Mouse (Mus musculus): Measurements from ENCODE around the gene Ism2. TPM values are rescaled to one million over a fixed set of nuclear protein-coding genes. Genes with fewer than 3 reads are reported as not detected.
"Not testable (repeated sequence)": the region's sequence is repeated elsewhere in the genome, so short reads cannot be mapped to it uniquely, and the experiment has no call there.

Ism2 gene
- polyA plus RNA-seq, 1 experiment from 2014 or later: 1.1 TPM

GRCm38 (mm10) chr12:87283706-87284105 lies 15.8 kb downstream of the Ism2 start:
- DNase-seq (ENCODE audit: low spot score) (no peak), ATAC-seq (ENCODE audit: insufficient number of reproducible peaks, low FRiP score, low TSS enrichment, low read depth) (no peak)
- Histone ChIP-seq H3K4me1 (ENCODE audit: control insufficient read depth, insufficient read depth, low read length) (no peaks in the 10 kb centered on the region), H3K9ac (ENCODE audit: low read length) (no peak overlapping the region), H3K4me2 (ENCODE audit: low read depth, severe bottlenecking) (no peak overlapping the region), H3K36me3 (ENCODE audit: control insufficient read depth, insufficient read depth, low read length) (no peaks in the 10 kb centered on the region), H3K27ac (replicated peaks; ENCODE audit: low read depth, low read length) (no peak overlapping the region), H3K9me3 (ENCODE audit: control insufficient read depth, low read length) (no peaks in the 10 kb centered on the region), H3K27me3 (ENCODE audit: control insufficient read depth, insufficient read depth, low read length) (no peaks in the 10 kb centered on the region), H3K4me3 (ENCODE audit: low read depth, low read length) (no peak overlapping the region)
- WGBS: 70% methylated on average over 7 of the region's 7 CpGs

GRCm38 (mm10) chr12:87282743-87283142 lies 16.8 kb downstream of the Ism2 start:
- ATAC-seq (ENCODE audit: insufficient number of reproducible peaks, low FRiP score, low TSS enrichment, low read depth) (no peak), DNase-seq (ENCODE audit: low spot score) (no peak)
- Histone ChIP-seq H3K9ac (ENCODE audit: low read length) (no peak overlapping the region), H3K4me3 (ENCODE audit: low read depth, low read length) (no peak overlapping the region), H3K9me3 (ENCODE audit: control insufficient read depth, low read length) (no peaks in the 10 kb centered on the region), H3K4me2 (ENCODE audit: low read depth, severe bottlenecking) (no peak overlapping the region), H3K36me3 (ENCODE audit: control insufficient read depth, insufficient read depth, low read length) (no peaks in the 10 kb centered on the region), H3K27me3 (ENCODE audit: control insufficient read depth, insufficient read depth, low read length) (no peaks in the 10 kb centered on the region), H3K27ac (replicated peaks; ENCODE audit: low read depth, low read length) (no peak overlapping the region), H3K4me1 (ENCODE audit: control insufficient read depth, insufficient read depth, low read length) (no peaks in the 10 kb centered on the region)
- WGBS: 94% methylated on average over 4 of the region's 4 CpGs

DNA sequence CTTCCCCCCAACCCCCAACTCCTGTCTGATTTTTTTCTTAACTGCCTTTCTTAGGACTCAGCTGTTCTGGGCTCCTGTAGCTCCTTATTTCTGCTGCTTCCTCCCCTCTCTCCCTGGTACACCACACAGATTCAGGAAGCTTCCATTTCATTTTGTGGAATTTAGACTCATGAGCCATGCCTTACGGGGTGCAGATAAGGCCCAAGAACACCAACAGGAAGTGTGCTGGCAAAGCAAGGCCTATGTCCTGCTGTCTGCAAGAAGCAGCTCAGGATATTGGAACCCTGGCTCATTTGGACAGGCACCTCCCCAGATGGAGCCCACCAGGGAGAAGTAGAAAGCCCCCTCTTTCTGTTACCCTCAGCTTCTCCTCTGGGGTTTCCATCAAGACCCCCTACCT lies 17.7 kb downstream of the Ism2 start:
- H3K27me3 ChIP-seq (ENCODE audit: control insufficient read depth, insufficient read depth, low read length): no peaks in the 10 kb centered on the region
- 97% methylated on average over 1 of the region's 1 CpGs for WGBS
- H3K9ac ChIP-seq (ENCODE audit: low read length): no peak overlapping the region
- H3K4me1 ChIP-seq (ENCODE audit: control insufficient read depth, insufficient read depth, low read length): no peaks in the 10 kb centered on the region
- H3K9me3 ChIP-seq (ENCODE audit: control insufficient read depth, low read length): no peaks in the 10 kb centered on the region
- no peak overlapping the region for H3K27ac ChIP-seq (replicated peaks; ENCODE audit: low read depth, low read length)
- DNase-seq (ENCODE audit: low spot score) (no peak), ATAC-seq (ENCODE audit: insufficient number of reproducible peaks, low FRiP score, low TSS enrichment, low read depth) (no peak)
- H3K4me3 ChIP-seq (ENCODE audit: low read depth, low read length): no peak overlapping the region
- H3K4me2 ChIP-seq (ENCODE audit: low read depth, severe bottlenecking): no peak overlapping the region
- H3K36me3 ChIP-seq (ENCODE audit: control insufficient read depth, insufficient read depth, low read length): peaks cover 2% of the 10 kb centered on the region; the same call in 1 of the 2 replicates

- Histone ChIP-seq H3K9me3 (ENCODE audit: control insufficient read depth, low read length) (no peaks in the 10 kb centered on the region), H3K4me3 (ENCODE audit: low read depth, low read length) (no peak overlapping the region), H3K27me3 (ENCODE audit: control insufficient read depth, insufficient read depth, low read length) (no peaks in the 10 kb centered on the region), H3K4me1 (ENCODE audit: control insufficient read depth, insufficient read depth, low read length) (no peaks in the 10 kb centered on the region), H3K36me3 (ENCODE audit: control insufficient read depth, insufficient read depth, low read length) (peaks cover 6% of the 10 kb centered on the region; the same call in 1 of the 2 replicates), H3K4me2 (ENCODE audit: low read depth, severe bottlenecking) (no peak overlapping the region), H3K9ac (ENCODE audit: low read length) (no peak overlapping the region), H3K27ac (replicated peaks; ENCODE audit: low read depth, low read length) (no peak overlapping the region)
- no peak for DNase-seq (ENCODE audit: low spot score)
- 42% methylated on average over 14 of the region's 14 CpGs for WGBS
- ATAC-seq (ENCODE audit: insufficient number of reproducible peaks, low FRiP score, low TSS enrichment, low read depth): no peak
Observed at GRCm38 (mm10) chr12:87279879-87280278, 19.6 kb downstream of the Ism2 start.

- H3K9me3 ChIP-seq (ENCODE audit: control insufficient read depth, low read length): no peaks in the 10 kb centered on the region
- DNase-seq (ENCODE audit: low spot score) (no peak), ATAC-seq (ENCODE audit: insufficient number of reproducible peaks, low FRiP score, low TSS enrichment, low read depth) (no peak)
- peaks cover 8% of the 10 kb centered on the region; the same call in 1 of the 2 replicates for H3K36me3 ChIP-seq (ENCODE audit: control insufficient read depth, insufficient read depth, low read length)
- H3K9ac ChIP-seq (ENCODE audit: low read length): no peak overlapping the region
- H3K4me3 ChIP-seq (ENCODE audit: low read depth, low read length): no peak overlapping the region
- H3K27ac ChIP-seq (replicated peaks; ENCODE audit: low read depth, low read length): no peak overlapping the region
- 49% methylated on average over 3 of the region's 3 CpGs for WGBS
- no peaks in the 10 kb centered on the region for H3K4me1 ChIP-seq (ENCODE audit: control insufficient read depth, insufficient read depth, low read length)
- no peaks in the 10 kb centered on the region for H3K27me3 ChIP-seq (ENCODE audit: control insufficient read depth, insufficient read depth, low read length)
- no peak overlapping the region for H3K4me2 ChIP-seq (ENCODE audit: low read depth, severe bottlenecking)
Observed at GRCm38 (mm10) chr12:87279350-87279749, 20.2 kb downstream of the Ism2 start.

- no peaks in the 10 kb centered on the region for H3K4me1 ChIP-seq (ENCODE audit: control insufficient read depth, insufficient read depth, low read length)
- H3K4me2 ChIP-seq (ENCODE audit: low read depth, severe bottlenecking): no peak overlapping the region
- no peak overlapping the region for H3K4me3 ChIP-seq (ENCODE audit: low read depth, low read length)
- no peaks in the 10 kb centered on the region for H3K9me3 ChIP-seq (ENCODE audit: control insufficient read depth, low read length)
- H3K9ac ChIP-seq (ENCODE audit: low read length): no peak overlapping the region
- DNase-seq (ENCODE audit: low spot score): no peak
- WGBS: 23% methylated on average over 6 of the region's 6 CpGs
- no peaks in the 10 kb centered on the region for H3K27me3 ChIP-seq (ENCODE audit: control insufficient read depth, insufficient read depth, low read length)
- H3K27ac ChIP-seq (replicated peaks; ENCODE audit: low read depth, low read length): no peak overlapping the region
- ATAC-seq (ENCODE audit: insufficient number of reproducible peaks, low FRiP score, low TSS enrichment, low read depth): no peak
- H3K36me3 ChIP-seq (ENCODE audit: control insufficient read depth, insufficient read depth, low read length): peaks cover 13% of the 10 kb centered on the region
Observed at GRCm38 (mm10) chr12:87278118-87278730, 21.3 kb downstream of the Ism2 start.

DNA sequence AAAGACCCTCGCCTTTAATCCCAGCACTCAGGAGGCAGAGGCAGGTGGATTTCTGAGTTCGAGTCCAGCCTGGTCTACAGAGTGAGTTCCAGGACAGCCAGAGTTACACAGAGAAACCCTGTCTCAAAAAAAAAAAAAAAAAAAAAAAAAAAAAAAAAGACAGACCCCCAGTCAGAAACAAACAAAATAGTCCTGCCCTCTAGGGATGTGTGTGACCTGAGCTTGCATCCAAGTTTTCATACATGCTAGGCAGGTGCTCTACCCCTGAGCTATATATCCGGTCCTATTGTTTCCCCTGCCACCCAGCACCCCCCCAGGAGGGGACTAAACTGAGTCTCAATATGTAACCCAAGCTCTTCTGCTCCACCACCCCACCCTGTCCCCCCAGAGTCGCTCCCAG lies 22.3 kb downstream of the Ism2 start:
- not testable (repeated sequence) for H3K27ac ChIP-seq (replicated peaks; ENCODE audit: low read depth, low read length); H3K27me3 ChIP-seq (ENCODE audit: control insufficient read depth, insufficient read depth, low read length); ATAC-seq (ENCODE audit: insufficient number of reproducible peaks, low FRiP score, low TSS enrichment, low read depth); H3K4me1 ChIP-seq (ENCODE audit: control insufficient read depth, insufficient read depth, low read length); H3K4me3 ChIP-seq (ENCODE audit: low read depth, low read length); DNase-seq (ENCODE audit: low spot score); H3K9ac ChIP-seq (ENCODE audit: low read length); H3K9me3 ChIP-seq (ENCODE audit: control insufficient read depth, low read length); H3K4me2 ChIP-seq (ENCODE audit: low read depth, severe bottlenecking)
- H3K36me3 ChIP-seq (ENCODE audit: control insufficient read depth, insufficient read depth, low read length): peaks cover 17% of the 10 kb centered on the region
- 85% methylated on average over 4 of the region's 4 CpGs for WGBS

- Histone ChIP-seq H3K27me3 (ENCODE audit: control insufficient read depth, insufficient read depth, low read length) (no peaks in the 10 kb centered on the region), H3K36me3 (ENCODE audit: control insufficient read depth, insufficient read depth, low read length) (peaks cover 21% of the 10 kb centered on the region), H3K9me3 (ENCODE audit: control insufficient read depth, low read length) (no peaks in the 10 kb centered on the region), H3K4me3 (ENCODE audit: low read depth, low read length) (no peak overlapping the region), H3K4me1 (ENCODE audit: control insufficient read depth, insufficient read depth, low read length) (no peaks in the 10 kb centered on the region), H3K4me2 (ENCODE audit: low read depth, severe bottlenecking) (no peak overlapping the region), H3K9ac (ENCODE audit: low read length) (no peak overlapping the region), H3K27ac (replicated peaks; ENCODE audit: low read depth, low read length) (no peak overlapping the region)
- DNase-seq (ENCODE audit: low spot score) (no peak), ATAC-seq (ENCODE audit: insufficient number of reproducible peaks, low FRiP score, low TSS enrichment, low read depth) (no peak)
- WGBS: 87% methylated on average over 9 of the region's 9 CpGs
Observed at GRCm38 (mm10) chr12:87274853-87275831, 24.4 kb downstream of the Ism2 start.
